ENCODE assay signal across 8 mouse cellular contexts in genomic region chr19:16050220-16051055, GRCm38 (mm10).
DNase-seq lines count a peak whose midpoint lies in the region; ATAC-seq lines count a peak whose summit lies in the region.

No protein-coding gene starts in this region.

- H3K4me3 ChIP-seq in embryonic facial prominence, embryonic 15.5 days (replicated peaks) = peak overlapping the region; percentile 46
- peak overlapping the region; percentile 41 for H3K4me3 ChIP-seq in hindbrain, embryonic 16.5 days (ENCODE audit: low read length)
- H3K4me3 ChIP-seq in limb, embryonic 15.5 days = peak overlapping the region; percentile 30

- 0 out of 2 replicates have a peak overlapping the region, but pooled peaks have one; percentile 29 for H3K27ac ChIP-seq in embryonic facial prominence, embryonic 15.5 days (replicated peaks)
- H3K27ac ChIP-seq in hindbrain, embryonic 16.5 days (ENCODE audit: low read depth, low read length) = peak overlapping the region; percentile 57
- H3K27ac ChIP-seq in limb, embryonic 15.5 days = no peak overlapping the region

- H3K9ac ChIP-seq in embryonic facial prominence, embryonic 15.5 days = no peak overlapping the region
- H3K9ac ChIP-seq in hindbrain, embryonic 16.5 days (ENCODE audit: low read depth, low read length) = peak overlapping the region; percentile 45
- no peak overlapping the region for H3K9ac ChIP-seq in limb, embryonic 15.5 days

- no peaks in the 10 kb centered on the region for H3K9me3 ChIP-seq in embryonic facial prominence, embryonic 15.5 days (replicated peaks)
- H3K9me3 ChIP-seq in hindbrain, embryonic 16.5 days (ENCODE audit: control insufficient read depth, low read length) = no peaks in the 10 kb centered on the region
- H3K9me3 ChIP-seq in limb, embryonic 15.5 days = no peaks in the 10 kb centered on the region

- no peaks in the 10 kb centered on the region for H3K36me3 ChIP-seq in embryonic facial prominence, embryonic 15.5 days
- no peaks in the 10 kb centered on the region for H3K36me3 ChIP-seq in hindbrain, embryonic 16.5 days (ENCODE audit: control insufficient read depth, insufficient read depth, low read length)
- H3K36me3 ChIP-seq in limb, embryonic 15.5 days = no peaks in the 10 kb centered on the region

- no peak for ATAC-seq in embryonic facial prominence, embryonic 15.5 days (ENCODE audit: insufficient number of reproducible peaks, low FRiP score, low TSS enrichment, low read depth)
- peak; percentile 92 for ATAC-seq in hindbrain, embryonic 16.5 days
- no peak for ATAC-seq in limb, embryonic 15.5 days (ENCODE audit: insufficient number of reproducible peaks, low FRiP score, low TSS enrichment, low read depth)
- ATAC-seq in megakaryocyte-erythroid progenitor cell, adult 5-6 weeks (replicated peaks; ENCODE audit: low FRiP score, low TSS enrichment, poor library complexity, severe bottlenecking) = no peak

- H3K4me1 ChIP-seq in embryonic facial prominence, embryonic 15.5 days = no peaks in the 10 kb centered on the region; the same call in 1 of the 2 replicates
- peaks cover 2% of the 10 kb centered on the region; the same call in 1 of the 2 replicates for H3K4me1 ChIP-seq in hindbrain, embryonic 16.5 days (ENCODE audit: control insufficient read depth, insufficient read depth, low read depth, low read length)
- peaks cover 7% of the 10 kb centered on the region for H3K4me1 ChIP-seq in limb, embryonic 15.5 days

- peak overlapping the region; percentile 70 for H3K4me2 ChIP-seq in embryonic facial prominence, embryonic 15.5 days (replicated peaks)
- H3K4me2 ChIP-seq in hindbrain, embryonic 16.5 days (ENCODE audit: low read length) = peak overlapping the region; percentile 84
- H3K4me2 ChIP-seq in limb, embryonic 15.5 days = peak overlapping the region; percentile 47

- WGBS in embryonic facial prominence, embryonic 15.5 days = 8% methylated on average over 18 of the region's 18 CpGs
- WGBS in hindbrain, embryonic 16.5 days = 6% methylated on average over 18 of the region's 18 CpGs
- 18% methylated on average over 18 of the region's 18 CpGs for WGBS in limb, embryonic 15.5 days

- DNase-seq in lung, adult 18-20 months = peak; percentile 30 to 43
- DNase-seq in lung, postnatal 14 days = no peak
- DNase-seq in naive thymus-derived CD4-positive, alpha-beta T cell, adult 2 months (ENCODE audit: low read depth) = peak; percentile 29
- DNase-seq in spleen, adult 18-20 months = no peak

- no peaks in the 10 kb centered on the region for H3K27me3 ChIP-seq in embryonic facial prominence, embryonic 15.5 days
- no peaks in the 10 kb centered on the region for H3K27me3 ChIP-seq in hindbrain, embryonic 16.5 days (replicated peaks; ENCODE audit: control insufficient read depth, insufficient read depth, low read length)
- H3K27me3 ChIP-seq in limb, embryonic 15.5 days = no peaks in the 10 kb centered on the region

Comparison
In these comparisons a context has a peak if more than half of its experiments do, and no peak if none do; other contexts are left out.
1. DNase-seq: peak in lung, adult 18-20 months (2 of 2) and naive thymus-derived CD4-positive, alpha-beta T cell, adult 2 months (single experiment); none in lung, postnatal 14 days (single experiment) and spleen, adult 18-20 months (0 of 2).
2. Peak in every context shown above with its lines, with median percentiles within 50 percentile points of each other: H3K4me2 ChIP-seq and H3K4me3 ChIP-seq.